Mouse (Mus musculus) testis, postnatal 10 days (tissue): ENCODE data around the gene Fam102a.
"Not testable (repeated sequence)": the region's sequence is repeated elsewhere in the genome, so short reads cannot be mapped to it uniquely, and the experiment has no call there.

Experiments used
- DNase-seq: peaks from one replicate; pipeline ENCODE4 v3.0.0; 2021; ENCODE audit warnings: low spot score

The Fam102a gene

DNA sequence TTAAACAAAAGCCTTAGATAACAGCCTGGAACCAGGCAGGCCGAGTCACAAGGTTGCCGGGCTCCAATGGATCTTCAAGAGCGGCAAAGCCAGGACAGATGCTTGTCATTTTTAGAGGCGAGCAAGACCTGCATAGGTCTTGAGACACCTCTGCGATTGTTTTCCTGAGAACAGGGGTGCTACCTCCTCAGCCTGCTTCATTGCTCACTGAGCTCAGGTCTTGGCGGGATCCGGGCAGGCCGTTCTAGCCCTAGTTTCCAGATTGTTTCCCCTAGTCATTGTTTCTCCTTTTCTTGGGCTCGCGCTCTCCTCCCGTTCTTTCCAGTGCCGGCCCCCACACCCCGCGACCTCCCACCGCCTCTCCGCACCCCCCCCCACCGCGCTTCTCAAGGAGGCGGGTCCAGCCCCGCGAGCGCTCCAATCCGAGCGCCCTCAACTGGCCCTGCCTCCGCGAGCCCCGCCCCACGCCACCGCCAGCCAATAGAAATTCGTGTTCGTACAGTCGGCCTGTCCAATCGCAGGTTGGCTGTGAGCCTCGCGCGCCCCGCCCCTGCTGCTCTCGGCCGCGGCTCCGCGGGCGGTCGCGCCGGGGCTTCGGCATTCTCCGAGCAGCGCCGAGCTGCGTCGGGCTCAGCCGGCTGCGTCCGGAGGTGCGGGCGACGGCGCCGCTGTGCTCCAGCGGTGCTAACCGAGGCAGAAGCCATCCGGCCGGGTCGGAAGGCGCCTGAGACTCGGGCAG lies at the start of gene Fam102a:
Fam102a (plus strand) TSS at position 600 of the 739 bp plus-strand sequence.
- DNase-seq = peak; percentile 100

DNA sequence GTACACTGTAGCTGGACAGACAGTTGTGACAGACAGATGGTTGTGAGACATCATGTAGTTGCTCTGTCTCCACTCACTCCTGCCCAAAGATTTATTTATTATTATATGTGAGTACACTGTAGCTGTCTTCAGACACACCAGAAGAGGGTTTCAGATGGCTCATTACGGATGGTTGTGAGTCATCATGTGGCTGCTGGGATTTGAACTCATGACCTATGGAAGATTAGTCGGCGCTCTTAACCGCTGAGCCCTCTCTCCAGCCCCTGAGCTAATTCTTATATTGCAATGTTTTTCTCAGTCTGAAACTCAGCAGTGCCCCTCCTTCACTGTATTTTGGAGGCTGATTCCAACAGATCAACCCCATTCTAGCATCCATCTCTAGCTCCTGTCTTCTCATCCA lies 49.4 kb upstream of the Fam102a start:
- no peak for DNase-seq

DNA sequence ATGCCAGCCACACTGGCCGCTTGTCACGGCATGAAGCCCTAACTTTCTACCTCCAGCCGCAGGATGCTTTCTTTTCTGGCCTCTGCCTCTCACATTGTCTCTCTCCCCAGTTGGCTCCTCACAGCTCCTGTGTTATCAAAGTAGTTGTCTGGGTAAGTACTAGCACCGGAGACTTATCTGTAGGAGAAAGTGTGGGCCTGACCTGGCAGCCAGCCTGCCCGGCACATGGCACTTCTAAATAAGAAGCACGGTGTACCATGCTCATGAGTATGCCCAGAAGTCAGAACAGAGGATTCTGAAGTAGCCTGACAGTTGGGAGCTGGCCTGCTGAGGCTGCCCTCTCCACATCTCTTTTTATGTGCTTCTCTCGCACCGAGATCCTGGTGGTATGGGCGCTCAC lies 49.0 kb upstream of the Fam102a start:
- no peak for DNase-seq

DNA sequence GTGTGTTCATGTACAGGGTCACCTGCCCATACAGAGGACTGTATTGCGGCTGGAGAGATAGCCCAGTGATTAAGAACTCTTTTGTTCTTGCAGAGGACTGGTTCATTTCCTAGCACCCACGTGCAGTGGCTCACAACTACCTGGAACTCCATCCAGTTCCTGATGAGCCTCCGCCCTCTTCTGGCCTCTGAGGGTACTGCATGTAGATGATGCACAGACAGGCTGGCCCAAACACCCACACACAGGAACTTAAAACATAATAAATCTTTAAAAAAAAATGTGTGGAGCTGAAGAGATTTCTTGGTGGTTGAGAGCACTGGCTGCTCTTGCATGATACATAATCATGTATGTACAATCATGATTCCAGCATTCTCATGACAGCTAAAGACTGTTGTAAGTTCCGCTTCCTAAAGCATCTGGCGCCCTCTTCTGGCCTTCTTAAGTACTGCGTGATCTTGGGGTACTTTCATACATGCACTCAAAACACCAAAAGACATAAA lies 48.0 kb upstream of the Fam102a start:
- DNase-seq = peak; percentile 97

DNA sequence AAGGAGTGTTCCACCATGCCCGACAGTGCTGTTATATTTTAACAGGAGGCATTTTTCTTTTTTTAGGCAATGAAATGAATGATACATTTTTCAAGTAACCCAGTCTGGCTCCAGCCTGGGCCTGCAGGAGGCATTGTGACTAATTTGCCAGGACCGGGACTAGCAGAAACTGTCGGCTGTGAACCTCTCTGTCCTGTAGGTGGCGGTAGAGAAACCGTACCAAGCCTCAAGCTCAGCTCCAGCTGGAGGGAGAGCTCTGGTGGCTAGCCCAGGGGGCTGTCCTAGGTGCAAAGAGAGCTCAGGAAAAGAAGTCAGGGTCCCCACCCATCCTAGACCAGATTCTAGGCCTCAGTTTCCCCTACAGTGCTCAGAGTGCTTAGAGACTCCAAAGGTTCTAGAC lies 46.5 kb upstream of the Fam102a start:
- peak; percentile 85 for DNase-seq

DNA sequence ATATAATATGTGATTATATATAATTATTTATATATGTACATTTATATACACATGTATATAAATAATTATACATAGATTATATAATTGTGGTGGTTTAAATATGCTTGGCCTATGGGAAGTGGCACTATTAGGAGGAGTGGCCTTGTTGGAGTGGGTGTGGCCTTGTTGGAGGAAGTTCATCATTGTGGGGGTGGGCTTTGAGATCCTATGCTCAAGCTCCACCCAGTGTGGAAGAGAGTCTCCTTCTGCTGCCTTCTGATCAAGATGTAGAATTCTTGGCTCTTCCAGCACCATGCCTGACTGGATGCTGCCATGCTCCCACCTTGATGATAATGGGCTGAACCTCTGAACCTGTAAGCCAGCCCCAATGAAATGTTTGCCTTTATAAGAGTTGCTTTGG lies 44.4 kb upstream of the Fam102a start:
- DNase-seq = not testable (repeated sequence)

DNA sequence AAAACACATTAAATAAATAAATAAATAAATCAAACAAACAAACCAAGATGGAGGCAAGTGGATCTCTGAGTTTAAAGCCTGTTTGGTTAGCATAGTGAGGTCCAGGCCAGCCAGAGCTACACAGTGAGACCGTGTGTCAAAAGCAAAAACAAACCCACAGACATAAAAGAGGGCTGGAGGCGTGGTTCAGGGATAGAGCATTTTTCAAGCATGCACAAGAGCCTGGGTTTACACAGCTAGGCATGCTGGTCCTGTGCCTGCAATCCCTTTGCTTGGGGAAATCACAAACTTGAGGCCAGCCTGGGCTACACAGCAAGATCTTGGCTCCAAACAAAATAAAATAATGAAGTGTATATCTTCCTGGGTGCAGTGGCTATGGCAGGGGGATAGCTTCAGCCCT lies 42.5 kb upstream of the Fam102a start:
- DNase-seq = no peak

DNA sequence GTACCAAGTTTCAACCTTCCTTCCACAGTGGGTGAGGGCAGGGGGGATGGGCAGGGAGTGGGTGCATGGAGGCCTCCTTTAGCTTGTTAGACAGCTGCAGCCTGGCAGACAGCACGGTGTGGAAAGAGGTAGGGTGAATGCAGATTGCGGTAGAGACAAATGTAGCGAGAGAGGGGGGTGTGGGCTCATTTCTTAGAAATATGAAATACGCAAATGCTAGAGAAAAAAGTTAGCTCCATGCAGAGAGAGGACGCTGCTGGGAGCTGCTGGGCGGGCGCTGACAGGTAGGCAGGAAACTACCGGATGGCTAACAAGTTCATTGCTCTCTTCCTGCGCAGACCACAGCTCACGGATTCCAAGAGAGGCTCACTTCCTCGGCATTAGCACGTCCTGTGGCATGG lies 41.8 kb upstream of the Fam102a start:
- no peak for DNase-seq

DNA sequence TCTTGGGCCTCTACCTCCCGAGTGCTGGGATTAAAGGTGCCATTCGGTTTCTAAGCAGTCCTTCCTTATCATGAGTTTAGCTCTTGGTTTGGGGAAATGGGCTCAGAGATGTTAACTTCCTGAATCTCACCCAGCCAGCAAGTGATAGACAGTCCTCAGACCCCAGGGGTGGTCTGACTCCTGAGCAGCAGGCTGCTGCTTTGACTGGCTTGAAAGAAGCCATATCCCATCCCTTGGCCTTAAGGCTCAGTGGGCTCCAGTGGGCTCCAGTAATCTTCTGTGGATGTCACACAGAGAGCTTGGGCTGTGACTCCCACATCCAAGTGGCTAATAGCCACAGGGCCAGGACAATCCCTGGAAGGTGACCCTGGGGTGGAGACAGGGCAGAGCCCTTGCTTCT lies 40.6 kb upstream of the Fam102a start:
- DNase-seq = no peak

DNA sequence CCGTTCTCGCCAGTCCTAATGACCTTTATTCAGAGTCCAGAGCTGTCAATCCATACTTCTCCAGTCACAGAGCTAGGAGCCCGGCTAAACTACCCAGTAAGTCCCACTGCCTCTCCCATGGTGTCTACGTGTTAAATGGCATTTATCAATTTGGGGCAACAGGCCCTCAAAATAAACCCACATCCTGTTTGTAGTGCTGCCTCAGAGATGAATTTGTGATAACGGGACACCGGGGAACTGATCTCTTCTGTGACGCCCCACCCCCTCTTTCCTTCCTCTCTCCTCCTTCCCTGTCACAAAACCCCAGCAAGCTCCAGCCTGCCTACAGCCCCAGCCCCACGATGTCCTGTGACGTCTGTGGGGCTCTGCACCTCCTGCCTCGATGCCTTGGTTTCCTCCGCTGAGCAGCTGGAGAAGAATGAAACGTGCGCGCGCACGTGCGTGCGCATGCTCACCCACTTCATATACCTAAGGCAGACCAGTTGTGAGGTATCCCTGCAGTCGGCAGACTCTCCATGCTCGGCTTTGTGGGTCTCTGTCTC lies 39.9 kb upstream of the Fam102a start:
- no peak for DNase-seq

DNA sequence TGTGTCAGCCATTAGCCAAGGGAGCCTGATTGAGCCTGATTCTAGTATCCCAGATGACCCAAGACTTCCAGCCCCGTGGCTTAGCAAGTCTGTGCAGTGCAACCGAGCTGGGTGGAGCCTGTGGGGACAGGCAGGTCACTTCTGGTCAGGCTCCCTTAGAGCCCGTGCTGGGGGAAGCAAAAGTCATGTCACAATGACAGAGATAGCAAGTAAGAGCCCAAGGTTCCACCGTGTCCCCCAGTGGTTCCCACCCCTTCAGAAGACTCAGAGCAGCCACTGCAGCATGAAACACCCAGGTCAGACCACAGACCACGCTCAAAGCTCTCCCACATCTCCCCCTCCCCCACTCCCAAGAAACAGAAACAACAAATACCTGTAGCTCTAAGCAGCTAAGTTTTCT lies 38.9 kb upstream of the Fam102a start:
- DNase-seq = no peak

DNA sequence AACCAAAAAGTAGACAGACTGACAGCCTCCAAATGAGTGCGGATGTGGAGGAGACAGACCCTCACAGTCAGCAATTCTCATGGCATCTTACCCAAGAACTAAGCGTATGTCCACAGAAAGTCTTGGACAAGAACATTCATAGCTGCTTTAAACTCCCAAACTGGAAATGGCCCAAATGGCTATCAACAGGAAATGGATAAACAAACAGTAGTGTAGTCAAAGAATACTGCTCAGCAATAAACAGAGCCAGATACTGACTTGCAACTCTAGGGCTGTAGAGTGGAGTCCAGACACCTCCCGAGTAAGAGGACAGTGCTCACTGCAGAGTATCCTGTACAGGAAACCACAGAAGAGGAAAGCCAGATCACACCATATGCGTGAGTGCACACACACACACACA lies 35.8 kb upstream of the Fam102a start:
- DNase-seq = no peak

DNA sequence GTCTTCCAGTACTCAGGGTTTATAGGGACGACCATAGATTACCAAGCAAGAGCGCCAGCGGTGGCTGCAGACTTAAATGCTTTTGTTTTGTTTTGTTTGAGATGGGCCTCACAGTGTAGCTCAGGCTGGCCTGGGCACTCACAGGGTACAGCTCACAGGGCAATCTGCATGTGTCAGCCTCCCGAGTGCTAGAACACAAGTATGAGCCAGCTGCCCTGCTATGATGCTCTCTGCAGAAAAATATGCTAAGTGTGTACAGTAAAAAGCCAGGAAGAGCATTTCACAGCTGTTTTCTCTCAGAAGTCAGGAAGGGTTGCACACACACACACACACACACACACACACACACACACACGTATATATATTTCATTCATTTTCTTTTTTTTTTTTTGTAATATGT lies 34.7 kb upstream of the Fam102a start:
- DNase-seq = no peak

DNA sequence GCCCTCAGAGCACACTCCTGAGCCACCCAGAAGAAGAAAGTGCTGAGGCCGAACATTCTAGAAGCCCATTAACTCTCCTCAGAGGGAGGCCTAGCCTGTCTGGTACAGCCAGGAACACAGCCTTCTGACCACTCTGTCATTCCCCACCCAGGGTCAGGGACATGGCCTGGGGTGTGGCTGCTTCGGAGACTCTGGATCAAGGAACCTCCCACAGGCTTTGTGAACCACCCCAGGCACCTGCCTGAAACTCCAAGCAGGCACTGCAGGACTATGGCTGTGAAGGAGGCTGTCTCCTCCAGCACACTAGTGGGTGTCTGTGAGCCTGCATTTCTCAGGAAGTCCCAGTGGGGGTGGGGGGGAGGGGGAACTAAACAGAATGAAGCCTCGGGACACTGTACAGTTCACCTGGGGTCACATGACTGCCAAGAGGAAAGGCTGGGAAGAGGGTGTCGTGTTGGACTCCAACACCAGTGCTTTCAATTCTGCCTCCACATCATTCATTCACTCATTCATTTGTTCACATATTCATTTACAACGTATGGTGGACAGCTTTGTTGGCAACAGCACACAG lies 33.3 kb upstream of the Fam102a start:
- peak; percentile 70 for DNase-seq

DNA sequence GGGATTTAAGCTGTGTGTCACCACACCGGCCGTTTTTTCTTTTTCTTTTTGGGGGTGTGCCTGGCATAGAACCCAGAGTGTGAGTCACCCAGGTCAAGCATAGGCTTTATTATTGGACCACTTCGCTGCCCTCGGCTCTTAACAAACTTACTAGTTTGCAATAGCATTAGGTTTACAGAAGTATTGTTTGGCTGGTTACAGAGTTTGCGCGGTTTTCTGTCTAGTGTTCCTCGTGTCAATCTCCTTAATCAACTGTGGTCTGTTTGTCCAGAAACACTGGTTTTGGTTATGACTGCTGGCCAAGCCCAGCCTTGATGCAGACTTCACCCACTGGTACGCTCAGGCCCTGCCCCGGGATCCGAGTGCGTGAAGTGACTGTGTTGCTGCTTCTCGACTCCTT lies 32.3 kb upstream of the Fam102a start:
- DNase-seq = no peak

DNA sequence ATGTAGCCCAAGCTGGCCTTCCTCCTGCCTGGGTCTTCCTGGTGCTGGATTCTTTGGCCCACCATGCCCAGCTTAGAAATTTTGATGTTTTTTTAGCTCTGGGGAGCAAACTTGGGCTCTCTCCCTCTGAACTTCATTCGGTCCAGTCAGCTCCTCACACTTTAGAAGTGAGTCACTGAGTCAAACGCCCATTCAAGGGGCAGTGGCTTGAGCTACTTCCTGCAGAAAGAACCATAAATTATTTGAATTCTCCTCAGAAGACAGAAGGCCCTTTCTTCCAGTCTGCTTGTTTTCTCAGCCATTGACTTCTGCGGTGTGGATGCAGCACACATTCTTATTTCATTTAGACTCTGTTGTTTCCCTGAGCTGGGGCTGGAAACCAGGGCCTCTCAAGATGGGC lies 31.5 kb upstream of the Fam102a start:
- DNase-seq = no peak

DNA sequence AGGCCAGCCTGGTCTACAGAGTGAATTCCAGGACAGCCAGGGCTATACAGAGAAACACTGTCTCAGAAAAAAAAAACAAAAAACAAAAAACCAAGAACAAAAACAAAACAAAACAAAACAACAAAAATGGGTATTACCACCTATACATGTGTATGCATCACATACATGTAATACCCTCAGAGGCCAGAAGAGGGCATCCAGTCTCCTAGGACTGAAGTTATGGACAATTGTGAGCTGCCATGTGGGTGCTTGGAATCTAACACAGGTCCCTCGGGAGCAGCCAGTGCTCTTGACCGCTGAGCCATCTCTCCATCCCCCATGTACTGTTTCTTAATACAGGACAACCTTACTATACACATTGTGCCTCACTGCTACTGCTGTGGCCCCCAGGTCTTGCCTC lies 29.6 kb upstream of the Fam102a start:
- DNase-seq = no peak

DNA sequence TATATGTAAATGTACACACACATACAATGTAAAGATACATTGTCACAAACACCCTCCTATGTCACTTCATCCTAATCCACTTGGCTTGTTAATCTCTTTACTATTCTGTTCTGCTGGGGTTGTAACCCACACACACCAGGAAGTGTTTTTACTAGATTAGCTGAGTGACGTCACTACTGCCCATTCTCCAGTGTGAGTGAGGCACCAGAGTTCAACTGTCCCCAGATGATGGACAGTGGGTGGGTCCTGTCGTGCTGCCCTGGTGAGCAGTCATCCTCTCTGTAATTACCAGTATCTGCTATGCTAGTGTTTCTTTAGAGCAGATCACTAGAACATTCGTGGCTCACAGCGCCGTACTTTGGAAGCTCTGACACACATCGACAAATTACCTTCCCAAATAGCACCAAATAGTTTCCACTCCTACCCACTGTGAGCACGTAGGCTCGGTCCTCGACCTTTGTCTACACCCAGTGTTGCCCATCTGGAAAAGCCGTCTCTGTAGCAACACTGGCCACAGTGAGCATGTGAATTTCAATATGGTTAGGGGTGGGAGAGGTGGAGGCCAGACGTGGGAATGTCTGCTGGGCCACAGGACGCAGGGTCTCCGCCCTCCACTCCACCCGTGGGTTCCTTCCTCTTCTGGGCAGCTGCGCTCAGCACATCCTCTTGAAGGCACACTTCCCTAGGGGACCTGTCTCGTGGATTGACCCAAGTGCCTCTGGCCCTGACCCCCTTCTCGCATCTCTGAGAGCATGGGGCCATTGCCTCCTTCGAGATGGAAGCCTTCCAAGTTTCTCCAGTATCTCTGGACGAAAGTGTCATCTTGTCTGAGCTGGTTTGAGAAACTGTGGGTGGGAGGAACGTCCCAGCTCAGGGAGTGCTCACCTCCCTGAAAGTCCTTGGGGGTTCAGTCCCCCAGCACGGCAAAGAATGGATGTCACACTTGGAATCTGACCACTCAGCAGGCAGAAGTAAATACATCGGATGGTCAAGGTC lies 28.2 kb upstream of the Fam102a start:
- no peak for DNase-seq

DNA sequence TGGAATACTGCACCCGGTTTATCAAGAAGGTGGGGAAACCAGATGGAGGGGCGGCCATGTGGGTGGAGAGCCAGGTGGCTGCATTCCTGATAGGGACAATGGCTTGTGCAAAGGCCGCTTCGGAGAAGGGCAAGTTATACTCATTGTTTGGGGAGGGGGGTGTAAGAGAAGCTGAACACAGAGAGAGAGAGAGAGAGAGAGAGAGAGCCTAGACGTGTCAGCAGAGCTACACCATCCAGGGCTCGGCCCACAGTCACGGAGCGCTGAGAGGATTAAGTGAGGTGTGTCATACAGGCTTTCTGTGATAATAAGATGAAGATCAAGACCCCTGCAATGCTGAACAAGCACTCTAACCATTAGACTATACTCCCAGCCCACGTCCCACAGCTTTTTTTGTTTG lies 27.2 kb upstream of the Fam102a start:
- DNase-seq = no peak

DNA sequence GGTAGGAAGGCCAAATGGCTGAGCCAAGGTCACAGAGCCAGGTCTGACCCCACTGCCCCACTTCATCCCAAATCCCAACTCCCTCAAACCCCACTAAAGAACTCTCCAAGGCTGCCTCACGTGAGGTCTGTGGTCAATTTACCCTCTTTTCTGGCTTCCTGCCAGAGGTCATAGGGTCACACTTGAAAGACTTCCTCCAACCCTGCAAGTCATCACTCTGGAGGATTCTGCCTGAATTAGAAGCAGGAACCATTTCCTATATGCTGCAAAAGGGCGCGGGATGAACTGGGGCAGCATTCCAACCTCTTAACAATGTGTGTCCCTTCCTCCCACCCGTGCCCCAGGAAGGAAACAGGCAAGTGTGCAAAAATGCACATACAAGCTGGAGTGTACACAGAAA lies 25.8 kb upstream of the Fam102a start:
- peak; percentile 62 for DNase-seq

DNA sequence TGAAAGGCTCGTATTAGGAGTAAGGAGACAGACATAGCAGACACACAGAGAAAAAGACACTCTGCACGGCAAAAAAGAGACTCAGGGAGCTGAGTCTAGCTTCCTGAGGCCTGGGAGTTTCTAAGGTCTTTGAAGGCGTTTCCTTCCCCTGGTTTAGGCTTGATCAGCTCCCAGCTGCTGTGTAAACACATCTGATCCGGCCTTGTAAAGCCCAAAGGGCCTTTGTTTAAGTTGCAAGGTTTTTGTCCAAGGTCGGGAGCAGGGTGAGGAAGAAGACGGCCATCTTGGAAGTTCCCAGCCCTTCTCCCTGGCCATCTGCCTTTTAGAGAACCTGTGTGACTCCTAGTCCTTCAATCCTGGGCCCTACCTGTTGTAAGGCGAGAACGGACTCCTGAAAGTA lies 25.2 kb upstream of the Fam102a start:
- no peak for DNase-seq

DNA sequence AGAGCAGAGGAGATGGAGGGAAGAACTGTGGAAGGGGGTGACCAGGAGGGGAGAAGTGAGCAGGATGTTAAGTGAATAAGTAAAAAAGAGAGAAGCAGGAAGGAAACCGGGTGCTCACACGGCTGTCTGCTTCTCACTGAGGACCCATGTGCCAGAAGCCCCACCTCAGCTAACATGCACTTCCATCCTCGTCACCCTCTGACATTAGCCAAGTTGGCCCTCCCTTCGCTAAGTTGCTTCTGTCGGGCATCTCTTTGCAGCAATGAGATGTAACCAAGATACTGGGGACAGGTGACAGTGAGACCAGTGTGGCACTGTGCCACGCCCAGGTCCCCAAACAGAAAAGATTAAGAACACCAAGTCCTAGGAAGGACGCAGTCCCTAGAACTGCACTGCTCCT lies 22.5 kb upstream of the Fam102a start:
- no peak for DNase-seq
